33 mouse cellular contexts compared by ENCODE assay signal in the genomic region with DNA sequence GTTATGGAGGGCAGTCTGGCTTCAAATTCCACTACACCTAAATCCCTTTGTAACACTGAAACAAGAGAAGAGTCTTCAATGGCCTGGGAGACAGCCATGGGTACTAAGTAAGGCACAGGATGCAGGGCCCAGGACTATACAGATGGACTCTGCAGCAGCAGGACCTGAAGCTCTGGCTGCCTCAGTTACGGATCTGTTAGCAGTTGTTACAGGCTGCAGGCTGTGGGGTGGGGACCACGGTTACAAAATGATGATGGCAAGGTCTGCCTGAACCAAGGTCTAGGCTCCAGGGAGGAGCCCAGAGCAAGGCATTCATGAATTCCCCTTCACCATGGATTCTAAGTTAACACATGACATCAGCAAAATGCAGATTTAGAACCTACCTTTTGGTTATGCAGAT. TPM values are rescaled to one million over a fixed set of nuclear protein-coding genes. Genes with fewer than 3 reads are reported as not detected.
"Had no signal": no experiment of that assay in that cellular context is flagged by ENCODE, and none has a peak within 500 bp of the region (broad histone marks: within the 10 kb centered on the region; RNA-seq: fewer than 3 reads in every experiment).

No protein-coding gene starts in this region.

- H3K4me3 ChIP-seq: limb, embryonic 10.5 days; limb, embryonic 12.5 days; limb, embryonic 13.5 days; limb, embryonic 15.5 days; liver, embryonic 12.5 days; liver, embryonic 13.5 days; liver, embryonic 15.5 days; lung, embryonic 15.5 days; megakaryocyte, embryonic 14.5 days; midbrain, embryonic 10.5 days; midbrain, embryonic 12.5 days; midbrain, embryonic 15.5 days; myocyte; neural tube, embryonic 12.5 days had no signal

- H3K9me3 ChIP-seq: limb, embryonic 10.5 days; limb, embryonic 12.5 days; limb, embryonic 13.5 days; limb, embryonic 15.5 days; liver, embryonic 12.5 days; liver, embryonic 13.5 days; liver, embryonic 15.5 days; lung, embryonic 15.5 days; midbrain, embryonic 10.5 days; midbrain, embryonic 12.5 days; midbrain, embryonic 15.5 days; neural tube, embryonic 12.5 days had no signal

- DNase-seq: left cerebral cortex, postnatal 4 days; liver; liver, embryonic 13.5 days; liver, postnatal 0 days; lung, adult 18-20 months; lung, adult 2 months; lung, embryonic 14.5 days; lung, postnatal 10 days; lung, postnatal 14 days; lung, postnatal 36 days; midbrain, embryonic 14.5 days had no signal

- H3K27me3 ChIP-seq: limb, embryonic 15.5 days; liver, embryonic 12.5 days; liver, embryonic 13.5 days; liver, embryonic 15.5 days; lung, embryonic 15.5 days; megakaryocyte, embryonic 14.5 days; midbrain, embryonic 15.5 days; neural tube, embryonic 12.5 days had no signal

- H3K9ac ChIP-seq: limb, embryonic 12.5 days; limb, embryonic 13.5 days; limb, embryonic 15.5 days; liver, embryonic 12.5 days; liver, embryonic 13.5 days; liver, embryonic 14.5 days; liver, embryonic 15.5 days; liver, postnatal 0 days; lung, embryonic 14.5 days; lung, embryonic 15.5 days; midbrain, embryonic 12.5 days; midbrain, embryonic 15.5 days; neural tube, embryonic 12.5 days had no signal

- ATAC-seq: liver, embryonic 12.5 days; liver, postnatal 0 days; lung, postnatal 0 days; midbrain, embryonic 15.5 days; midbrain, embryonic 16.5 days had no signal

- H3K36me3 ChIP-seq: limb, embryonic 15.5 days; liver, embryonic 12.5 days; liver, embryonic 13.5 days; liver, embryonic 15.5 days; lung, embryonic 15.5 days; midbrain, embryonic 10.5 days; midbrain, embryonic 12.5 days; midbrain, embryonic 15.5 days; neural tube, embryonic 12.5 days had no signal

- H3K4me1 ChIP-seq: liver, embryonic 12.5 days; liver, embryonic 13.5 days; liver, embryonic 15.5 days; megakaryocyte, embryonic 14.5 days; midbrain, embryonic 12.5 days; midbrain, embryonic 15.5 days; neural tube, embryonic 12.5 days had no signal

- H3K4me2 ChIP-seq: limb, embryonic 12.5 days; limb, embryonic 13.5 days; limb, embryonic 15.5 days; liver, embryonic 11.5 days; liver, embryonic 12.5 days; liver, embryonic 13.5 days; liver, embryonic 15.5 days; lung, embryonic 14.5 days; lung, embryonic 15.5 days; midbrain, embryonic 12.5 days; midbrain, embryonic 15.5 days; neural tube, embryonic 12.5 days had no signal

- H3K27ac ChIP-seq: limb, embryonic 12.5 days; limb, embryonic 13.5 days; limb, embryonic 15.5 days; liver, embryonic 12.5 days; liver, embryonic 13.5 days; liver, embryonic 14.5 days; liver, embryonic 15.5 days; lung, embryonic 15.5 days; macrophage; midbrain, embryonic 10.5 days; midbrain, embryonic 12.5 days; midbrain, embryonic 15.5 days; neural tube, embryonic 12.5 days had no signal

RNA-seq across cellular contexts. Expression of a gene that starts 29.3 kb away (rescaled TPM):
- total RNA-seq: megakaryocyte progenitor cell, adult 5-6 weeks; megakaryocyte, adult 5-6 weeks; megakaryocyte-erythroid progenitor cell, adult 5-6 weeks; monocyte, adult 5-6 weeks had no signal
- polyA plus RNA-seq: macrophage had no signal
